Mouse (Mus musculus): ENCODE measurements around the gene Rtcb. TPM values are rescaled to one million over a fixed set of nuclear protein-coding genes. Genes with fewer than 3 reads are reported as not detected.
A peak's percentile ranks its signal among the peaks of the same experiment; 100 is the strongest.

The Rtcb gene
- polyA plus RNA-seq, 3 experiments from 2014 or later = 135 to 170 (median 165) TPM

GRCm38 (mm10) chr10:85936280-85936965, 21.2 kb downstream of the Rtcb start:
- no peak for ATAC-seq

DNA sequence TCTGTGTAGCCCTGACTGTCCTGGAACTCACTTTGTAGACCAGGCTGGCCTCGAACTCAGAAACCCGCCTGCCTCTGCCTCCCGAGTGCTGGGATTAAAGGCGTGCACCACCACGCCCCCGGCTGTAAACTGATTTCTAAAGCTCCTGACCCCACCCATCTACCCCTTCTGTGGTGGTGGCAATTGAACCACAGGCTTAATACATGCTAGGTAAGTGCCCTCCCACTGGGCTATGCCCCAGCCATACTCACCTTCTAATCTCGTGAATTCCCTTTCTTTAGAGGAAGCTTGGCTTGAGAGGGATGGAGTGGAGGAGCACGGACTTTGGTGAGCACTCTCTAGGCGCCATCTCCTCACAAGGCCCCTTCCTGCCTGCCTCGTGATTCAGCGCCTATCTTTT, 27.7 kb downstream of the Rtcb start:
- ATAC-seq = no peak

- ATAC-seq = no peak
Observed at GRCm38 (mm10) chr10:85929208-85929591, 28.4 kb downstream of the Rtcb start.

DNA sequence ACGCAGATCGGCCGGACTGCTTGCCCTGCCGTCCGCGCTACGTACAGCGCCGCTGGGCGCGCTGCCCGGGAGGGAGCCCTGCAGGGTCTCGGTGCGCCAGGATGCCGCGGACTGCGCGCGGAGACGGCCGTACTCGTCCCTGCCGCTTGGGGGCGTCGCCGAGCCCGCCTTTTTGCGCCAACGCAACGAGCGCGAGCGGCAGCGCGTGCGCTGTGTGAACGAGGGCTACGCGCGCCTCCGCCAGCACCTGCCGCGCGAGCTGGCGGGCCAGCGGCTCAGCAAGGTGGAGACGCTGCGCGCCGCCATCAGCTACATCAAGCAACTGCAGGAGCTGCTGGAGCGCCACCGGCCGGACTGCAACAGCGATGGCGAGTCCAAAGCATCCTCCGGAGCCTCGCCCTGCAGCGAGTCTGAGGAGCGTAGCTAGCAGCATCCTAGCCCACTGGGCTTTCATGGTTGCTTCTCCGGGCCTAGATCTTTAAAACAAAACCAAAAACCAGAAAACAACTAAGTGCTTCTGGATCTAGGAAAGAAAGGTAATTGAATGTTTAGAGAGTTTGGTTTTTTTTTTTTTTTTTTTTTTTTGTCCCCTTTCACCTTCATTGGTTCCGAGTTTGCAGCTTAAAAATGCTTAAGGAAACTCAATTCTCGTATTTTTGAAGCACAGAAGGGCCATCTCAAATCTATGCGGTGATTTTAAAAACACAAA, 29.0 kb downstream of the Rtcb start:
- ATAC-seq = peak; percentile 84

DNA sequence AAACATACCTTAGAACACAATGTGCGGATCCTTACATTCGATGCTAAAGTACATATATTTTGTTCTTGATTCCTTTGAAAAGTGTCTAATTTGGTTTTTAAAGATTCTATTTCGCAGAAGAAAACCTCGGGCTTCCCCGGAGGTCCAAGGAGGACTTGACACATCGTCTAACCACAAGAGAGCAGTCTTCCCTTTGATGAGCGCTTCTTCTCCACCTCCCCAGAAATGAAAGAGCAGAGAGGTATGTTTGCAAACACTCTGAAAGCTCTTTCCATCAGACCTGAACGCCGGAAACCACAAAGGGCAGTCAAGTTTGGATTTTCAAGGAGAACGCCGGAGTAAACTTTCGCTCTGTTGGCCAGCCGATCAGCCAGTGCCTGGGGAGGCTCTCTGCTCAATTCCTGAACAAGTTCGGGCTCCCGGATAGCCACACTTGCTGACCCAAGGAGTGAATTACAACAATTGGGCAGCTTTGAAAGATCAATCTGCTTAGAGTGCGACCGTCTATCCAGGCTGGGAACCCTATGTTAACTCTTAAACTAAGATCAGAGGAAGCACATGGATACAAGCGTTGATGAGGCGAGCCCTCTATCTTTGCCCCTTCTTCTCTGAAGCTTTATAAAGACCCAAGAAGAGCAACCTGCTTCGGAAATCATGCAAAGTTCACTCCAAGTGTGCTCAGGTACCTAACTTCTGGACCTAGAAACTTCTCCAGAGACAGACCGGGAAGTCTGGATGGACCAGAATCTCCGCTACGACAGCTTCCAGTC, 29.8 kb downstream of the Rtcb start, which contains the start of gene Ascl4:
Gene Ascl4, plus strand, starts transcription at position 6 of the 770 bp plus-strand sequence.
- ATAC-seq = peak; percentile 45

DNA sequence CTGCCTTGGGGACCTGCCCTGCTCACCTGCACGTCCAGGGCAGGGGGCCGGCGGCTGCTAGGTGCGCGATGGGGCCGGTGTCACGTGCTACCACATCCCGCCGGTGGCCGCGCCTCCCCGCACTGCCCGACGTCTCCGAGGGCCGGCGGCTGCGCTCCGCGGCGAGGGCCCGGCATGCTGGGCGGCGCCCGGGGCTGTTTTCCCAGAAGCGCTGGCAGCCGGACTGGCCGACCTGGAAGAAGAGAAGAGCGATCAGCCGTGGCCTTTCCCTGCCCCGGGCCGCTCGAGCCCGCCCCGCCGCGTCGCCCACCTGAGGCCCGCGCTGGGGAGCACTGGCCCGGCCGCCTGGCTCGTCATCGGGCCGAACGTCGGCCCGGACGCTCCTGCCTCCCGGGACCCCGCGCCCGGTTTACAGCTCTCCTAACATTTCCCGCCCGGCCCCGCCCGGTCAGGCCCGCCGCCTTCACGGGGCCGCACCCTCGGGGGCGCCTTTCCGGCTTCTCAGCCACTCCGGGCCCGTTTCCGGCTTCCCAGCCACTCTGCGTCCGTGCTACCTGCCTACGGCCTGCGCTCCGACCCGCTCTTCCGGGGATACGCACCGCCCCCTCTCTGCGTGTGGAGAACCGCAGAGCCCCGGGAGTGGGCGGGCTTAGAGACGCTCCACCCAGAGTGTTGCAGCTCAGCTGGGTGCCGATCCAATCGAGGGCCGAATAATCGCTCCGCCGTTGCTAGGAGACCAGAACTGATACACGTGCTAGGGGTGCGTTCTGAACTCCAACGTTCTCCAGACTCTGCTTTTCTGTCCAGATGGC, 40.9 kb downstream of the Rtcb start, which contains the start of gene Prdm4:
Gene Prdm4, minus strand, starts transcription at position 645 of the 812 bp plus-strand sequence.
- ATAC-seq = peak; percentile 99

Other genes starting within 250 kb of the Rtcb start
- gene Pwp1, start 128.3 kb downstream of the Rtcb start, polyA plus RNA-seq (2017; shearing (Covaris generic)) = 10 to 100 TPM; 40.3 to 46.4 (median 40.7) TPM
- 1 to 10 TPM; 4.2 to 7.1 (median 6.1) TPM for gene Prdm4, start 40.7 kb downstream of the Rtcb start, polyA plus RNA-seq (2017; shearing (Covaris generic))
- under 1 TPM in 2 of 3 experiments, not detected in 1; 0.29 to 0.39 TPM for gene Ascl4, start 30.1 kb downstream of the Rtcb start, polyA plus RNA-seq (2017; shearing (Covaris generic))
- gene Bpifc, start 54.1 kb upstream of the Rtcb start, polyA plus RNA-seq (2017; shearing (Covaris generic)) = not detected
- 10 to 100 TPM; 37.0 to 46.3 (median 40.5) TPM for gene Fbxo7, start 64.1 kb upstream of the Rtcb start, polyA plus RNA-seq (2017; shearing (Covaris generic))